Mouse (Mus musculus): ENCODE measurements around the gene Chl1. TPM values are rescaled to one million over a fixed set of nuclear protein-coding genes. Genes with fewer than 3 reads are reported as not detected.

The Chl1 gene
- total and polyA plus RNA-seq, 3 experiments: not detected

DNA sequence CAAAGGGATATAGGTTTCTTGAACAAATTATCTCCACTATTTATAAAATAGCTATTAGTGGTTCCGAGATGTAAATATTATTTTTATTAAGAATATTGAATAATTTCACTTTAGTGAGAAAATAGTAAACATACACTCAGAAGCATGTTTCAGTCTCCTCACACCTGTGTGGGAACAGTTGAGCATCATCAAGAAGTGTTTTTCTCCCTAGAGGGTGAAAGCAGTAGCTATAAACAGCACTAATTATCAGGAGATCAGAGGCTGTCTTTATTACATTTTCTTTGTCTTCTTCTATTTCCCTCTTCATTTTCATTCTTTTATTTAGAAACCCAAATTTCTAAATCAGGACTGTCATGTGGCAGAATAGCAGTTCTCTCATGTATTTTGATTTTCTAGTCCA, 166.7 kb downstream of the Chl1 start:
- Histone ChIP-seq H3K27me3 (replicated peaks) (no peaks in the 10 kb centered on the region), H3K36me3 (replicated peaks in 1 of 2; ENCODE audit: control insufficient read depth in 1 of 2, insufficient read depth in 1 of 2, low read length in 1 of 2) (no peaks in the 10 kb centered on the region), H3K27ac (ENCODE audit: insufficient read depth, low read depth) (no peak overlapping the region), H3K9ac (ENCODE audit: insufficient read depth, low read depth) (no peak overlapping the region), H3K4me2 (ENCODE audit: insufficient read depth, low read depth, poor library complexity, severe bottlenecking) (no peak overlapping the region), H3K4me3 (replicated peaks in 1 of 3; ENCODE audit: low read depth in 2 of 3, low read length in 2 of 3, poor library complexity in 1 of 3) (no peak overlapping the region), H3K79me2 (replicated peaks; ENCODE audit: control insufficient read depth, extremely low read depth, insufficient read depth, poor library complexity, severe bottlenecking) (no peaks in the 10 kb centered on the region), H3K9me3 (replicated peaks; ENCODE audit: low read length) (peaks cover 23% of the 10 kb centered on the region), H3K4me1 (ENCODE audit: control insufficient read depth in 1 of 2, insufficient read depth in 2 of 2) (no peaks in the 10 kb centered on the region)
- DNase-seq (ENCODE audit: extremely low read depth): no peak
- dilution Hi-C loops (cut with MboI; ENCODE audit: extremely low pct_ligation_motif_present, extremely low pct_unique_long_range_greater_than_20kb, low sequenced_read_pairs) (no loop called here), in situ Hi-C loops (cut with MboI; ENCODE audit: low pct_ligation_motif_present, low pct_unique_long_range_greater_than_20kb, low sequenced_read_pairs) (loop anchor here (25.0 kb wide), 1 partner anchor 365 kb away; no protein-coding TSS in a partner anchor)
- TF ChIP-seq CHD1 (IDR thresholded peaks at IDR 0.05; ENCODE audit: low read depth, low read length): no peak

DNA sequence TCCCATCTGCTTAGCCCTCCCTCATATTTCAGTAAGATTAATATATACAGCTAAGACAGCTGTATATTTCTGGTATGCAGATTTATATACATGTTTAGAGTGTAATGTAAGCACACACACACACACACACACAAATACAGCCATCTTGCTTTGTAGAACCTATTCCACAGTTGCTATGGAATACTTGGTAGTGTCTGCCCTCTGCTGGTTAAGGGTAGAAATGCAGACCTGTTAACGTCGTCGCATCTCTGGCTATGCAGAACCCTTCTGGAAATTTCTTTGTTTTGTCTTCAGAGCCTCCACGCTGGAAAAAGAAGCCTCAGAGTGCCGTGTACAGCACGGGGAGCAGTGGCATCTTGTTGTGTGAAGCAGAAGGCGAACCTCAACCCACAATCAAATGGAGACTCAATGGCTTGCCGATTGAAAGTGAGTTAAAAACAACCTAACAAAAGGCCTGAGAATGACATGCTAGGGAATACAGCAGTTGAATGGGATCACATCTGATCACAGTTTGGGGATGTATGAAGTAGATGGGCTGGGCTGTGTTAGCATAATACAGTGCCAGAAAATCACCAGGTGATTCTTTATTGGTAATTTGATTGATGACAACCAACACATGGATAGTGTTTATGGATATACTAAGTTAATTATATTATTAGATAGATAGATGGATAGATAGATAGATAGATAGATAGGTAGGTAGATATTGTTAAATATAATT, 172.6 kb downstream of the Chl1 start:
- H3K36me3 ChIP-seq (replicated peaks in 1 of 2; ENCODE audit: control insufficient read depth in 1 of 2, insufficient read depth in 1 of 2, low read length in 1 of 2): no peaks in the 10 kb centered on the region
- dilution Hi-C loops (cut with MboI; ENCODE audit: extremely low pct_ligation_motif_present, extremely low pct_unique_long_range_greater_than_20kb, low sequenced_read_pairs): no loop called here
- peak; percentile 4 for DNase-seq (ENCODE audit: extremely low read depth)

DNA sequence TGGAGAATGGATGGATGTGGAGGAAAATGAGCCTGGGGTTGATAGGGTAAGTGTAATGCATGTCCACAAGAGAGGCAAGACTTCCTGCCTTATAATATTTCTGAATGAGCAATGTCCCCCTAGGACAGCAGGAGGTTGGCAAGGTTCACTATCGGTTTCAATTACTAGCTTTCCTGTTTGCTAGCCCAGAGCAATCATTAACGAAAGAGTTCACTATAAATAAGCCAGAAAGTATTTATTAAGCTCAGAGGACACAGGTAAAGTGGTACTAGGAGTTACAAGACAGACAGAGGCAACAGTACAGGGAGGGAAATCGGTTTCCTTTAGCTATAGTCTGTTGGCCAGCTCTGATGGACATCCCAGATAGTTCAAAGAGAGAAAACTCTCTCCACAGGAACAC, 182.1 kb downstream of the Chl1 start:
- H3K79me2 ChIP-seq (replicated peaks; ENCODE audit: control insufficient read depth, extremely low read depth, insufficient read depth, poor library complexity, severe bottlenecking): no peaks in the 10 kb centered on the region
- no peak overlapping the region for H3K4me3 ChIP-seq (replicated peaks in 1 of 3; ENCODE audit: low read depth in 2 of 3, low read length in 2 of 3, poor library complexity in 1 of 3)
- DNase-seq (ENCODE audit: extremely low read depth): no peak
- peaks cover 31% of the 10 kb centered on the region for H3K9me3 ChIP-seq (replicated peaks; ENCODE audit: low read length)
- no peaks in the 10 kb centered on the region for H3K27me3 ChIP-seq (replicated peaks)
- no peak for TF ChIP-seq GABPA (IDR thresholded peaks at IDR 0.05; ENCODE audit: insufficient replicate concordance, low read depth, low read length)
- no peak for TF ChIP-seq ZC3H11A (IDR thresholded peaks at IDR 0.05; ENCODE audit: low read depth, low read length)
- TF ChIP-seq BHLHE40 (IDR thresholded peaks at IDR 0.05; ENCODE audit: low read depth, low read length): no peak
- no peak for TF ChIP-seq MXI1 (IDR thresholded peaks at IDR 0.05; ENCODE audit: low read depth, low read length)
- TF ChIP-seq USF2 (conservative IDR thresholded peaks at IDR 0.05; ENCODE audit: low read depth, low read length): no peak
- TF ChIP-seq KAT2A (IDR thresholded peaks at IDR 0.05; ENCODE audit: insufficient replicate concordance, low read length): no peak
- TF ChIP-seq CHD1 (IDR thresholded peaks at IDR 0.05; ENCODE audit: low read depth, low read length): no peak
- no peak for TF ChIP-seq MAZ (IDR thresholded peaks at IDR 0.05; ENCODE audit: low read depth, low read length)
- no peak for TF ChIP-seq ZMIZ1 (IDR thresholded peaks at IDR 0.05; ENCODE audit: low read depth, low read length)
- TF ChIP-seq SIN3A (IDR thresholded peaks at IDR 0.05; ENCODE audit: low read length): no peak
- TF ChIP-seq NELFE (IDR thresholded peaks at IDR 0.05; ENCODE audit: low read depth, low read length): no peak
- TF ChIP-seq NRF1 (IDR thresholded peaks at IDR 0.05; ENCODE audit: low read depth, low read length): no peak
- TF ChIP-seq IRF4 (IDR thresholded peaks at IDR 0.05; ENCODE audit: low read depth, low read length): no peak
- no peak for TF ChIP-seq E2F4 (IDR thresholded peaks at IDR 0.05; ENCODE audit: insufficient replicate concordance, low read depth, low read length)
- dilution Hi-C loops (cut with MboI; ENCODE audit: extremely low pct_ligation_motif_present, extremely low pct_unique_long_range_greater_than_20kb, low sequenced_read_pairs): no loop called here
- no peak overlapping the region for H3K9ac ChIP-seq (ENCODE audit: insufficient read depth, low read depth)
- no peaks in the 10 kb centered on the region for H3K4me1 ChIP-seq (ENCODE audit: control insufficient read depth in 1 of 2, insufficient read depth in 2 of 2)
- no peaks in the 10 kb centered on the region for H3K36me3 ChIP-seq (replicated peaks in 1 of 2; ENCODE audit: control insufficient read depth in 1 of 2, insufficient read depth in 1 of 2, low read length in 1 of 2)
- H3K4me2 ChIP-seq (ENCODE audit: insufficient read depth, low read depth, poor library complexity, severe bottlenecking): no peak overlapping the region
- in situ Hi-C loops (cut with MboI; ENCODE audit: low pct_ligation_motif_present, low pct_unique_long_range_greater_than_20kb, low sequenced_read_pairs): loop anchor here (25.0 kb wide), 1 partner anchor 380 kb away; no protein-coding TSS in a partner anchor
- H3K27ac ChIP-seq (ENCODE audit: insufficient read depth, low read depth): no peak overlapping the region

More for the DNA sequence above, 172.6 kb downstream of the Chl1 start:
- Histone ChIP-seq H3K9ac (ENCODE audit: insufficient read depth, low read depth) (no peak overlapping the region), H3K4me2 (ENCODE audit: insufficient read depth, low read depth, poor library complexity, severe bottlenecking) (no peak overlapping the region), H3K27ac (ENCODE audit: insufficient read depth, low read depth) (no peak overlapping the region), H3K4me1 (ENCODE audit: control insufficient read depth in 1 of 2, insufficient read depth in 2 of 2) (no peaks in the 10 kb centered on the region), H3K79me2 (replicated peaks; ENCODE audit: control insufficient read depth, extremely low read depth, insufficient read depth, poor library complexity, severe bottlenecking) (no peaks in the 10 kb centered on the region), H3K4me3 (replicated peaks in 1 of 3; ENCODE audit: low read depth in 2 of 3, low read length in 2 of 3, poor library complexity in 1 of 3) (no peak overlapping the region), H3K9me3 (replicated peaks; ENCODE audit: low read length) (peaks cover 37% of the 10 kb centered on the region), H3K27me3 (replicated peaks) (no peaks in the 10 kb centered on the region)
- in situ Hi-C loops (cut with MboI; ENCODE audit: low pct_ligation_motif_present, low pct_unique_long_range_greater_than_20kb, low sequenced_read_pairs): loop anchor here (25.0 kb wide), 1 partner anchor 371 kb away; no protein-coding TSS in a partner anchor
- TF ChIP-seq CTCF (conservative IDR thresholded peaks at IDR 0.05 in 1 of 2, IDR thresholded peaks at IDR 0.05 in 1 of 2; ENCODE audit: low read depth in 2 of 2, low read length in 2 of 2): peak in 1 of 2 experiments; percentile 54; a peak in 3 of 4 replicates
- no peak for TF ChIP-seq ETS1 (conservative IDR thresholded peaks at IDR 0.05; ENCODE audit: low read depth, low read length)
- TF ChIP-seq TBP (conservative IDR thresholded peaks at IDR 0.05; ENCODE audit: low read depth, low read length): no peak
- peak; percentile 47 for TF ChIP-seq RAD21 (IDR thresholded peaks at IDR 0.05; ENCODE audit: low read depth, low read length)
- TF ChIP-seq SMC3 (IDR thresholded peaks at IDR 0.05; ENCODE audit: low read depth, low read length): 0 out of 2 replicates have a peak, but pooled peaks have one; percentile 22

All from CH12.LX (cell line).